Mouse (Mus musculus): ENCODE results near the gene Olfml2a. TPM values are rescaled to one million over a fixed set of nuclear protein-coding genes. Genes with fewer than 3 reads are reported as not detected.
A peak's percentile ranks its signal among the peaks of the same experiment; 100 is the strongest.

The Olfml2a gene
- polyA plus RNA-seq, 1 experiment from 2014 or later = 8.1 TPM

GRCm38 (mm10) chr2:38973223-38973622 is 41.4 kb downstream of the Olfml2a start:
- H3K4me3 ChIP-seq (ENCODE audit: low read length) = no peak overlapping the region
- H3K4me1 ChIP-seq (ENCODE audit: control insufficient read depth, insufficient read depth, low read length) = no peaks in the 10 kb centered on the region
- H3K9me3 ChIP-seq (replicated peaks; ENCODE audit: control insufficient read depth, low read length) = 0 out of 2 replicates have a peak, but pooled peaks cover 2% of the 10 kb centered on the region
- no peaks in the 10 kb centered on the region for H3K36me3 ChIP-seq (ENCODE audit: control insufficient read depth, insufficient read depth)
- ATAC-seq (replicated peaks; ENCODE audit: extremely low read depth, insufficient read depth, low FRiP score) = no peak
- H3K9ac ChIP-seq (ENCODE audit: low read length) = no peak overlapping the region
- H3K27ac ChIP-seq (ENCODE audit: low read length) = no peak overlapping the region
- no peaks in the 10 kb centered on the region for H3K27me3 ChIP-seq (ENCODE audit: control insufficient read depth, insufficient read depth, low read length)
- WGBS = 36% methylated on average over 2 of the region's 2 CpGs
- no peak overlapping the region for H3K4me2 ChIP-seq (ENCODE audit: low read depth, low read length)

- H3K4me2 ChIP-seq (ENCODE audit: low read depth, low read length) = no peak overlapping the region
- no peak overlapping the region for H3K9ac ChIP-seq (ENCODE audit: low read length)
- no peak overlapping the region for H3K27ac ChIP-seq (ENCODE audit: low read length)
- no peaks in the 10 kb centered on the region for H3K27me3 ChIP-seq (ENCODE audit: control insufficient read depth, insufficient read depth, low read length)
- no peaks in the 10 kb centered on the region for H3K36me3 ChIP-seq (ENCODE audit: control insufficient read depth, insufficient read depth)
- no peaks in the 10 kb centered on the region for H3K4me1 ChIP-seq (ENCODE audit: control insufficient read depth, insufficient read depth, low read length)
- H3K4me3 ChIP-seq (ENCODE audit: low read length) = no peak overlapping the region
- no peak for ATAC-seq (replicated peaks; ENCODE audit: extremely low read depth, insufficient read depth, low FRiP score)
- WGBS = 61% methylated on average over 7 of the region's 7 CpGs
- 0 out of 2 replicates have a peak, but pooled peaks cover 2% of the 10 kb centered on the region for H3K9me3 ChIP-seq (replicated peaks; ENCODE audit: control insufficient read depth, low read length)
Measured at GRCm38 (mm10) chr2:38973701-38974100, 41.9 kb downstream of the Olfml2a start.

- no peaks in the 10 kb centered on the region for H3K27me3 ChIP-seq (ENCODE audit: control insufficient read depth, insufficient read depth, low read length)
- no peak for ATAC-seq (replicated peaks; ENCODE audit: extremely low read depth, insufficient read depth, low FRiP score)
- 0 out of 2 replicates have a peak, but pooled peaks cover 2% of the 10 kb centered on the region for H3K9me3 ChIP-seq (replicated peaks; ENCODE audit: control insufficient read depth, low read length)
- H3K27ac ChIP-seq (ENCODE audit: low read length) = no peak overlapping the region
- H3K4me3 ChIP-seq (ENCODE audit: low read length) = no peak overlapping the region
- no peak overlapping the region for H3K4me2 ChIP-seq (ENCODE audit: low read depth, low read length)
- no peaks in the 10 kb centered on the region for H3K4me1 ChIP-seq (ENCODE audit: control insufficient read depth, insufficient read depth, low read length)
- H3K9ac ChIP-seq (ENCODE audit: low read length) = no peak overlapping the region
- WGBS = 14% methylated on average over 2 of the region's 2 CpGs
- H3K36me3 ChIP-seq (ENCODE audit: control insufficient read depth, insufficient read depth) = no peaks in the 10 kb centered on the region
Measured at GRCm38 (mm10) chr2:38974171-38974570, 42.4 kb downstream of the Olfml2a start.

- Histone ChIP-seq H3K4me1 (ENCODE audit: control insufficient read depth, insufficient read depth, low read length) (no peaks in the 10 kb centered on the region), H3K36me3 (ENCODE audit: control insufficient read depth, insufficient read depth) (no peaks in the 10 kb centered on the region), H3K9ac (ENCODE audit: low read length) (no peak overlapping the region), H3K27me3 (ENCODE audit: control insufficient read depth, insufficient read depth, low read length) (no peaks in the 10 kb centered on the region), H3K9me3 (replicated peaks; ENCODE audit: control insufficient read depth, low read length) (no peaks in the 10 kb centered on the region), H3K4me2 (ENCODE audit: low read depth, low read length) (no peak overlapping the region), H3K4me3 (ENCODE audit: low read length) (no peak overlapping the region), H3K27ac (ENCODE audit: low read length) (no peak overlapping the region)
- WGBS = 77% methylated on average over 3 of the region's 3 CpGs
- 0 out of 2 replicates have a peak, but pooled peaks have one; percentile 6 for ATAC-seq (replicated peaks; ENCODE audit: extremely low read depth, insufficient read depth, low FRiP score)
Measured at GRCm38 (mm10) chr2:38975181-38975580, 43.4 kb downstream of the Olfml2a start.

- Histone ChIP-seq H3K4me2 (ENCODE audit: low read depth, low read length) (no peak overlapping the region), H3K4me3 (ENCODE audit: low read length) (no peak overlapping the region), H3K4me1 (ENCODE audit: control insufficient read depth, insufficient read depth, low read length) (no peaks in the 10 kb centered on the region), H3K27ac (ENCODE audit: low read length) (no peak overlapping the region), H3K27me3 (ENCODE audit: control insufficient read depth, insufficient read depth, low read length) (no peaks in the 10 kb centered on the region), H3K36me3 (ENCODE audit: control insufficient read depth, insufficient read depth) (no peaks in the 10 kb centered on the region), H3K9me3 (replicated peaks; ENCODE audit: control insufficient read depth, low read length) (no peaks in the 10 kb centered on the region), H3K9ac (ENCODE audit: low read length) (no peak overlapping the region)
- ATAC-seq (replicated peaks; ENCODE audit: extremely low read depth, insufficient read depth, low FRiP score) = no peak
- whole genome bisulfite sequencing = 76% methylated on average over 21 of the region's 21 CpGs
Measured at GRCm38 (mm10) chr2:38975941-38976805, 44.4 kb downstream of the Olfml2a start.

GRCm38 (mm10) chr2:38977837-38978236 is 46.1 kb downstream of the Olfml2a start:
- H3K27ac ChIP-seq (ENCODE audit: low read length) = no peak overlapping the region
- no peaks in the 10 kb centered on the region for H3K36me3 ChIP-seq (ENCODE audit: control insufficient read depth, insufficient read depth)
- no peak overlapping the region for H3K4me2 ChIP-seq (ENCODE audit: low read depth, low read length)
- 59% methylated on average over 4 of the region's 4 CpGs for WGBS
- no peak overlapping the region for H3K4me3 ChIP-seq (ENCODE audit: low read length)
- H3K4me1 ChIP-seq (ENCODE audit: control insufficient read depth, insufficient read depth, low read length) = no peaks in the 10 kb centered on the region
- ATAC-seq (replicated peaks; ENCODE audit: extremely low read depth, insufficient read depth, low FRiP score) = no peak
- no peaks in the 10 kb centered on the region for H3K9me3 ChIP-seq (replicated peaks; ENCODE audit: control insufficient read depth, low read length)
- H3K27me3 ChIP-seq (ENCODE audit: control insufficient read depth, insufficient read depth, low read length) = no peaks in the 10 kb centered on the region
- H3K9ac ChIP-seq (ENCODE audit: low read length) = no peak overlapping the region

GRCm38 (mm10) chr2:38983456-38983855 is 51.7 kb downstream of the Olfml2a start:
- H3K4me1 ChIP-seq (ENCODE audit: control insufficient read depth, insufficient read depth, low read length) = no peaks in the 10 kb centered on the region
- H3K27ac ChIP-seq (ENCODE audit: low read length) = no peak overlapping the region
- H3K4me3 ChIP-seq (ENCODE audit: low read length) = no peak overlapping the region
- H3K4me2 ChIP-seq (ENCODE audit: low read depth, low read length) = no peak overlapping the region
- H3K9ac ChIP-seq (ENCODE audit: low read length) = no peak overlapping the region
- no peak for ATAC-seq (replicated peaks; ENCODE audit: extremely low read depth, insufficient read depth, low FRiP score)
- H3K27me3 ChIP-seq (ENCODE audit: control insufficient read depth, insufficient read depth, low read length) = no peaks in the 10 kb centered on the region
- H3K9me3 ChIP-seq (replicated peaks; ENCODE audit: control insufficient read depth, low read length) = peaks cover 3% of the 10 kb centered on the region; the same call in 1 of the 2 replicates
- WGBS = 93% methylated on average over 2 of the region's 2 CpGs
- no peaks in the 10 kb centered on the region for H3K36me3 ChIP-seq (ENCODE audit: control insufficient read depth, insufficient read depth)

- peaks cover 3% of the 10 kb centered on the region; the same call in 1 of the 2 replicates for H3K9me3 ChIP-seq (replicated peaks; ENCODE audit: control insufficient read depth, low read length)
- H3K27me3 ChIP-seq (ENCODE audit: control insufficient read depth, insufficient read depth, low read length) = no peaks in the 10 kb centered on the region
- H3K4me3 ChIP-seq (ENCODE audit: low read length) = no peak overlapping the region
- no peaks in the 10 kb centered on the region for H3K4me1 ChIP-seq (ENCODE audit: control insufficient read depth, insufficient read depth, low read length)
- no peak overlapping the region for H3K27ac ChIP-seq (ENCODE audit: low read length)
- H3K4me2 ChIP-seq (ENCODE audit: low read depth, low read length) = no peak overlapping the region
- no peak for ATAC-seq (replicated peaks; ENCODE audit: extremely low read depth, insufficient read depth, low FRiP score)
- 66% methylated on average over 3 of the region's 3 CpGs for WGBS
- H3K36me3 ChIP-seq (ENCODE audit: control insufficient read depth, insufficient read depth) = no peaks in the 10 kb centered on the region
- H3K9ac ChIP-seq (ENCODE audit: low read length) = no peak overlapping the region
Measured at GRCm38 (mm10) chr2:38986580-38986979, 54.8 kb downstream of the Olfml2a start.

GRCm38 (mm10) chr2:38987371-38987770 is 55.6 kb downstream of the Olfml2a start:
- no peak overlapping the region for H3K27ac ChIP-seq (ENCODE audit: low read length)
- H3K9me3 ChIP-seq (replicated peaks; ENCODE audit: control insufficient read depth, low read length) = peaks cover 3% of the 10 kb centered on the region; the same call in 1 of the 2 replicates
- H3K36me3 ChIP-seq (ENCODE audit: control insufficient read depth, insufficient read depth) = no peaks in the 10 kb centered on the region
- WGBS = 57% methylated on average over 1 of the region's 1 CpGs
- ATAC-seq (replicated peaks; ENCODE audit: extremely low read depth, insufficient read depth, low FRiP score) = no peak
- H3K27me3 ChIP-seq (ENCODE audit: control insufficient read depth, insufficient read depth, low read length) = no peaks in the 10 kb centered on the region
- no peaks in the 10 kb centered on the region for H3K4me1 ChIP-seq (ENCODE audit: control insufficient read depth, insufficient read depth, low read length)
- H3K4me2 ChIP-seq (ENCODE audit: low read depth, low read length) = no peak overlapping the region
- H3K4me3 ChIP-seq (ENCODE audit: low read length) = no peak overlapping the region
- no peak overlapping the region for H3K9ac ChIP-seq (ENCODE audit: low read length)
